Mouse (Mus musculus) liver, embryonic 13.5 days (tissue): ENCODE data around the gene Ttc30a1. TPM values are rescaled to one million over a fixed set of nuclear protein-coding genes. Genes with fewer than 3 reads are reported as not detected.
A peak's percentile ranks its signal among the peaks of the same experiment; 100 is the strongest.
"Not testable (repeated sequence)": the region's sequence is repeated elsewhere in the genome, so short reads cannot be mapped to it uniquely, and the experiment has no call there.

Experiments used
- ATAC-seq: fragments of 200-750 bp; cut with Nextera tagmentation; 2 replicates; pipeline ENCODE4 v1.8.0; 2017; ENCODE audit warnings: low read depth, mild to moderate bottlenecking, moderate number of reproducible peaks, moderate library complexity
- DNase-seq: peaks from one replicate; pipeline ENCODE4 v3.0.0; 2022
- H3K27ac ChIP-seq: fragments of 300-500 bp; sonication (generic); 2 replicates; pipeline ENCODE4 v1.5.1; 2015; ENCODE audit warnings: moderate library complexity, mild to moderate bottlenecking, inconsistent platforms
- H3K27me3 ChIP-seq: fragments of 300-500 bp; sonication (generic); 2 replicates; pipeline ENCODE4 v1.6.1; 2015; ENCODE audit warnings: mild to moderate bottlenecking, inconsistent platforms
- H3K36me3 ChIP-seq: fragments of 300-500 bp; sonication (generic); 2 replicates; pipeline ENCODE4 v1.6.1; 2015; ENCODE audit warnings: mild to moderate bottlenecking, inconsistent platforms
- H3K4me1 ChIP-seq: fragments of 300-500 bp; sonication (generic); replicated peaks from 2 replicates; pipeline ENCODE4 v1.6.1; 2015; ENCODE audit warnings: inconsistent platforms
- H3K4me2 ChIP-seq: fragments of 300-500 bp; sonication (generic); 2 replicates; pipeline ENCODE4 v1.6.1; 2015; ENCODE audit warnings: inconsistent platforms, mild to moderate bottlenecking, moderate library complexity
- H3K4me3 ChIP-seq: fragments of 300-500 bp; sonication (generic); replicated peaks from 2 replicates; pipeline ENCODE4 v1.5.1; 2015; ENCODE audit warnings: mild to moderate bottlenecking, inconsistent platforms
- H3K9ac ChIP-seq: fragments of 300-500 bp; sonication (generic); 2 replicates; pipeline ENCODE4 v1.6.1; 2015; ENCODE audit warnings: mild to moderate bottlenecking, inconsistent platforms
- H3K9me3 ChIP-seq: fragments of 300-500 bp; sonication (generic); replicated peaks from 2 replicates; pipeline ENCODE4 v1.6.1; 2016; ENCODE audit warnings: inconsistent platforms
- WGBS: fragments of 180-500 bp; shearing (Covaris S2); methylation state at CpG from one replicate; pipeline ENCODE4 v1.1.7; 2015; ENCODE audit not compliant: insufficient replicate concordance; 5-methylcytosine and 5-hydroxymethylcytosine counted together
- polyA plus RNA-seq: library from polyadenylated mRNA; unstranded; fragments of >200 nt; fragmentation: Nextera tagmentation; extraction: Ambion mirVana; gene quantifications from 2 replicates; pipeline ENCODE4 v1.2.1, GENCODE M21; 2015

Gene Ttc30a1
- polyA plus RNA-seq, result 1.4 and 1.6 TPM in 2 replicates

DNA sequence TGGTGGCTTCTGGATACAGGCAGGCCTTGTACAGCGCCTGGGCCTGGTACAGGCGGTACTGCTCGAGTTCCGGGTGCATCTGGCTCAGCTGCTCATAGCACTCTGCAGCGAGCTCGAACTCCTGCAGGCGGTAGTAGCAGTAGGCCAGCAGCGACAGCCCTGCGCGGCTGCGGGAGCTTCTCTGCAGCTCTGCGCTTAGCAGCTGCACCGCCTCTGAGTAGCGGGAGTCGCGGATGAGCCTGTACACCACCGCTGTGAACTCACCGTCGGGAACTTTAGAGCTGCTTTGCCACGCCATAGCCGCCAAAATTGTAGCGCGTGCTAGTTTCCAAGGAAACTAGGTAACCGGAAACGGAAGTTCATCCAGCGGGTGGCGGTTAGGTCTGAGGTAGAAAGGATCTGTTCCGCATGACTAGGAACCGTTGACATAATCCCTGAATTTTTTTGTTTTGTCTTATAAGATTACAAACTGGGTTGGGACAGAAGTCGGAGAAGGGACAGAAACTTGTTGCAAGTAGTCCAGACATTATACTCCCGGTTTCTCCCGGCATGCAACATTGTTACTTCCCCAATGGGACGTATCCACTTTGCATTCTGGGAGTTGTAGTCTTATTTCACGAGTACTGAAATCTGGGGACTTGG lies at the start of gene Ttc30a1:
Gene Ttc30a1 (minus strand): TSS at position 528 of the 642 bp plus-strand sequence.
- peak within 1 kb of the TSS; percentile 74 for H3K4me2 ChIP-seq
- H3K9me3 ChIP-seq, H3K4me1 ChIP-seq, H3K27ac ChIP-seq, H3K36me3 ChIP-seq, H3K27me3 ChIP-seq: not testable (repeated sequence)
- whole genome bisulfite sequencing, result 5% methylated on average over 34 of the region's 34 CpGs
- DNase-seq (peak; percentile 62), ATAC-seq (peak; percentile 75)
- peak within 1 kb of the TSS; percentile 54 for H3K9ac ChIP-seq
- H3K4me3 ChIP-seq, result peak within 1 kb of the TSS; percentile 58

DNA sequence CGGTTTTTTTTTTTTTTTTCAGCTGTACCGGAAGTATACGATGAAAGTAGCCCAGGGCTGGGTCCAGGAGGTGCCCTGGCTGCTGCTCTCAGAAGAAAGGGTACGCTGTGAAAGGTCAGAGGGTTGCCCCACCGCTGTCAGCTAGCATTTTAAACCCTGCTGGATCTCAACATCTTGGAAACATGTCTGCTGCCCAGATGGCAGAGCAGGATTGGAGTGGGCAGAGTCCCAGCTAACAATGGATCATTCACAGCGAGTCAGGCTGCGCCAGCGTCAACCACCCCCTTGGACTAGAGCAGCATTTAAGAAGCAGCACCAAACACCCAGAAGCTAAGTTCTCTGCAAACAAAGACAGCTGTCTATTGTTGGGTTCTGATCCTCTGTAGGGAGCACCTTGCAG lies 48.3 kb upstream of the Ttc30a1 start:
- H3K4me1 ChIP-seq, result no peaks in the 10 kb centered on the region; the same call in 1 of the 2 replicates
- 59% methylated on average over 8 of the region's 8 CpGs for WGBS
- H3K27ac ChIP-seq, result no peak overlapping the region
- DNase-seq, result no peak
- H3K36me3 ChIP-seq, result no peaks in the 10 kb centered on the region
- no peaks in the 10 kb centered on the region for H3K9me3 ChIP-seq
- ATAC-seq, result no peak
- H3K9ac ChIP-seq, result no peak overlapping the region
- no peaks in the 10 kb centered on the region for H3K27me3 ChIP-seq
- H3K4me2 ChIP-seq, result no peak overlapping the region
- H3K4me3 ChIP-seq, result no peak overlapping the region

DNA sequence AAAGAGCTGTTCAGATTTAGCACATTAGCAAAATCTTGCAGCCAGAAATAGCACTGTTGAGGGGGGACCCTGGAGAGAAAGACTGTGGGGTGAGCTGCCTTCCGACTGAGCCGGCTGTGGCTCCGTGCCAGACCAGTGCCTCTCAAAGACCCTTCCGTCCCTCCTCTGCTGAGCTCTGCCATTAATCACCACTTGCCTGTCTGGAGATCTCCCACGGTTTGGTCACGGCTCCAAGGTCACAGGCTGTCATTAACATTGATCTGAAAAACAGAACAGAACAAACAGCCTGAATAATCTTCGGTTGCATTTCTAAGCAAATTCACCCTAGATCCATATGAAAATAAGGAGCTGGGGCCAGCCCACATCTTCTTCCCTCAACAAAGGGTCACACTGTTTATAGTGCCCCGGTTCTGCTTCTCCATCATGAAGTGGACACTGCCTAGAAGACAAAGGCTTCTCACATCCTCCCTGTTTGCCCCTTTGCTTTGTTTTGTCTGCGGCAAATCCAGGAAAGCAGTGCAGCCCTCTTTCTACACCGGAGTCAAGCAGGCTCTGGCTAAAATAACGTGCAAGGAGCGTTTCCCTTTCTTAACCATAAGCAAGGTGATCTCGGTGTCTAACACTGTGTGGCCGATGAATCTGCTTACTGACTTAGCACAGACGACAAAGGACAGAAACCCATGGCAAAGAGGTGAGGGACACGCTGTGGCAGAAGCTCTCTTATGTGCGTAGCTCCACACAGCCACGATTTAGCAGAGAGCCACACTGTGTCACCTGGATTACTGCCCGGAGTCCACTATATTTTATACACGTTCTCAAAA lies 47.5 kb upstream of the Ttc30a1 start:
- no peaks in the 10 kb centered on the region for H3K36me3 ChIP-seq
- ATAC-seq (no peak), DNase-seq (no peak)
- no peak overlapping the region for H3K9ac ChIP-seq
- WGBS, result 43% methylated on average over 20 of the region's 20 CpGs
- no peaks in the 10 kb centered on the region for H3K27me3 ChIP-seq
- no peak overlapping the region; the same call in 1 of the 2 replicates for H3K27ac ChIP-seq
- H3K9me3 ChIP-seq, result no peaks in the 10 kb centered on the region
- H3K4me1 ChIP-seq, result no peaks in the 10 kb centered on the region; the same call in 1 of the 2 replicates
- no peak overlapping the region for H3K4me3 ChIP-seq
- H3K4me2 ChIP-seq, result no peak overlapping the region

DNA sequence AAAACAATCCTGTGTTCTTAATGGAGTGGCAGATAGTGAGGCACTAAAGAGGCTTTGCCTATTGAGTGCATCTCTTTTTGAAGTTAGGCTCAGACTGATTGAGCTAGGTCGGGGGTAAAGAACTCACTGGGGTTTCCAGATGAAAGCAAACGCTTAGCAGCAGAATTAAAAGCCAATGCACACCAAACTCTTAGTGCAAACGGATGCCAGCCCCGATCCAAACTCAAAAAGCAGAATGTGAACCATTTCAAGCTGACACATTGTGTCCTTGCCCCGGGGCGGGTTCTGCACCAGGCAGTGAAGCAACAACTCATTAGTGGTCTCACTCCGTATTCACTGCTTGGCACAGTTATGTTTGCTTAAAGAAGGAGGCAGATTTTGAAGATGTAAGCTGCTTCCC lies 35.1 kb upstream of the Ttc30a1 start:
- Histone ChIP-seq H3K4me3 (no peak overlapping the region), H3K9ac (no peak overlapping the region), H3K4me2 (no peak overlapping the region), H3K27ac (no peak overlapping the region), H3K27me3 (no peaks in the 10 kb centered on the region), H3K36me3 (no peaks in the 10 kb centered on the region), H3K4me1 (no peaks in the 10 kb centered on the region), H3K9me3 (no peaks in the 10 kb centered on the region)
- WGBS, result 30% methylated on average over 7 of the region's 7 CpGs
- DNase-seq (no peak), ATAC-seq (no peak)

DNA sequence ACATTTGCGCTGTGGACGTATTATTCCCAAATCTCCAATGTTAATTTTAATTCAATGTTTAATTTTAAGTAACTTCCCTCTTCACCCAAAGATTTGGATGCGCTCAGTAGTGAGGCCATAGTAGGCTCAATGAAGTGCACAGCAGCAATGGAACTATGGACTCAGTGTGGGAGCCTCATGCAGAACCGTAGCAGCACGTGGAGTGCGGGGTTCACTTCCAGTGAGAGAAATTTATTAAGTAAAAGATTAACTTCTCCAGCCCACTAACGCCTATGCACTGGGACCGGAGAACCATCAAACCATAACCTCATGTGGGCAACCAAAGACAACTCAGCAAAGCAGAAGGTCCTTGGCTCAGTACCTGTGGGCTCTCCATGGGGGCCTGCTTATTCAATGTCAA lies 34.4 kb upstream of the Ttc30a1 start:
- Histone ChIP-seq H3K27ac (no peak overlapping the region), H3K27me3 (no peaks in the 10 kb centered on the region), H3K4me3 (no peak overlapping the region), H3K4me1 (no peaks in the 10 kb centered on the region), H3K9ac (no peak overlapping the region), H3K9me3 (no peaks in the 10 kb centered on the region), H3K36me3 (no peaks in the 10 kb centered on the region), H3K4me2 (no peak overlapping the region)
- WGBS, result 75% methylated on average over 8 of the region's 8 CpGs
- ATAC-seq (no peak), DNase-seq (no peak)

DNA sequence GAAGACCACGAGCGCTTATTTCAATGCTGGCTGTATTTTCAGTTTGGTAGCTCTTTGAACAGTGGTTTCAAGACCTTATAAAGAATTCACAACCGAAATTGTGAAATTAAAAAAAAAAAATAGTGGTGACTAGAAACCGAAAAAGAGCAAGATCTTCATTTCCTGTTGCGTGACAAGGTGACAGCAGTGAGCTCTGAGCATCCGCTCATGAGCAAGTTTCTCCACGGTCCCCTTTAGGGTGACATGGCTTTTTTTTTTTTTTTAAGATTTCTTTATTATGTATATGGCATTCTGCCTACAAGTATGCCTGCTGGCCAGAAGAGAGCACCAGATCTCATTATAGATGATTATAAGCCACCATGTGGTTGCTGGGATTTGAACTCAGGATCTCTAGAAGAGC lies 33.7 kb upstream of the Ttc30a1 start:
- 74% methylated on average over 7 of the region's 7 CpGs for WGBS
- DNase-seq, result no peak

DNA sequence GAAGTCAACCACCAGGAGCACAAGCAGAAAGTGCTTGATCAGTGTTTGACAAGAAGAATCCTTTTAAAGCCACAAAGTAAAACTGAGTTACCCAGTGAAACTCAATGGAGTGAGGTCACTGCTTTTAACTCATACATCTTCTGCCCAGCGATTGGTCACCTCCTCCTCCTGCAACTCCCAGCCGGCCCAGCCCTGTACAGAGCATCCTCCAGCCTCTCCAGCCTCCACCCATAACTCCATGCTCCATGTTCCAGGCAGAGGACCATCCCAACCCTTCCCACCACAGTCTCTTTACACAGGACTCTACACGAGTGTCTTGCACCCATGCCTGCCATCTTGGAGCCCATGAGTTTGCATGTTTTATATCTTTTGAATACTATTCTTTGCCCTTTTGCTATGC lies 32.9 kb upstream of the Ttc30a1 start:
- Histone ChIP-seq H3K9me3 (no peaks in the 10 kb centered on the region), H3K27me3 (no peaks in the 10 kb centered on the region), H3K4me2 (no peak overlapping the region), H3K4me3 (no peak overlapping the region), H3K36me3 (no peaks in the 10 kb centered on the region), H3K9ac (no peak overlapping the region), H3K27ac (no peak overlapping the region), H3K4me1 (no peaks in the 10 kb centered on the region)
- DNase-seq (no peak), ATAC-seq (no peak)
- 49% methylated on average over 3 of the region's 3 CpGs for WGBS

More for the DNA sequence above, 33.7 kb upstream of the Ttc30a1 start:
- no peaks in the 10 kb centered on the region for H3K27me3 ChIP-seq
- no peaks in the 10 kb centered on the region for H3K9me3 ChIP-seq
- no peaks in the 10 kb centered on the region for H3K36me3 ChIP-seq
- no peak for ATAC-seq
- H3K4me3 ChIP-seq, result no peak overlapping the region
- no peak overlapping the region for H3K9ac ChIP-seq
- H3K4me2 ChIP-seq, result no peak overlapping the region
- no peaks in the 10 kb centered on the region for H3K4me1 ChIP-seq
- no peak overlapping the region for H3K27ac ChIP-seq

DNA sequence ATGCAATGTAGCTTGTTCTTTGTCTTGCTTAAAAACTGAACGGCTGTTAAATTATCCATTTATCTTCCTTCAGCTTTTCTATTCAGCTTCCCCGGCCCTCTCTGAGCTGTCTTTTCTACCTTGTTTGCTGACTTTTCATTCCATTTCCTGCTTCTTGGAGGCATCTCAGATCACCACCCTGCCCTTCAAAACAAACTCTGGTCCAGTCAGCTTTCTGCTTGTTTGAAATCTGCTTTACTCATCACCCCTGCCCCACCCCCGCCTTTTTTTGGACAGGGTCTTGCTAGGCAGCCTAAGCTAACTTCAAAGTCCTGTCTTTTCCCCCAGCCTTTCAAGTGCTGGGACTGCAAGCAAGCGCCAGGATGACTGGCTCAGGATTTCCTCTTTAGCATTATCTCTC lies 24.4 kb upstream of the Ttc30a1 start:
- no peak overlapping the region for H3K9ac ChIP-seq
- WGBS, result 35% methylated on average over 4 of the region's 4 CpGs
- no peak for ATAC-seq
- H3K27ac ChIP-seq, result no peak overlapping the region
- H3K36me3 ChIP-seq, result no peaks in the 10 kb centered on the region
- H3K27me3 ChIP-seq, result no peaks in the 10 kb centered on the region
- H3K4me1 ChIP-seq, result no peaks in the 10 kb centered on the region
- H3K4me3 ChIP-seq, result no peak overlapping the region
- H3K4me2 ChIP-seq, result no peak overlapping the region
- DNase-seq, result no peak
- H3K9me3 ChIP-seq, result no peaks in the 10 kb centered on the region

DNA sequence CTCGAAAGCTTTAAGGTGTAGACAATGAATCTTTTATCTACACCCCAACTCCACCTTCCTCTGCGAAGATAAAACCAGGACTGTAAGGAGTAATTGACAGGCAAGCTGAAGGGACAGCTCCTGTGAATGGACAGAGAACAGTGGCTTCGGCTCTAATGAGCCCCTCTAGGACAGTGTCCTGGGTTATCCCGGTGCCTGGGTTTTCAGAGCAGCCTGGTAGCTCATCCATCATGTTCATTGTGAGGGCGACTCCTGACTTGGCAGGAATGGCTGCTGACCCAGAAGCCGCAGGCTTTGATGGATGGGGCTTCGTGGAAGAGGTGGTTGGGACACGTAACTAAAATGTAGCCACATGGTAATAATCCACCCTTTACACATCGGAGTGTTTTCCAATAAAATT lies 21.1 kb upstream of the Ttc30a1 start:
- no peak overlapping the region for H3K4me2 ChIP-seq
- H3K9ac ChIP-seq, result no peak overlapping the region
- no peaks in the 10 kb centered on the region for H3K4me1 ChIP-seq
- no peaks in the 10 kb centered on the region for H3K36me3 ChIP-seq
- H3K27ac ChIP-seq, result no peak overlapping the region
- H3K4me3 ChIP-seq, result no peak overlapping the region
- no peak for ATAC-seq
- no peaks in the 10 kb centered on the region for H3K27me3 ChIP-seq
- 56% methylated on average over 9 of the region's 9 CpGs for WGBS
- no peak for DNase-seq
- no peaks in the 10 kb centered on the region for H3K9me3 ChIP-seq

DNA sequence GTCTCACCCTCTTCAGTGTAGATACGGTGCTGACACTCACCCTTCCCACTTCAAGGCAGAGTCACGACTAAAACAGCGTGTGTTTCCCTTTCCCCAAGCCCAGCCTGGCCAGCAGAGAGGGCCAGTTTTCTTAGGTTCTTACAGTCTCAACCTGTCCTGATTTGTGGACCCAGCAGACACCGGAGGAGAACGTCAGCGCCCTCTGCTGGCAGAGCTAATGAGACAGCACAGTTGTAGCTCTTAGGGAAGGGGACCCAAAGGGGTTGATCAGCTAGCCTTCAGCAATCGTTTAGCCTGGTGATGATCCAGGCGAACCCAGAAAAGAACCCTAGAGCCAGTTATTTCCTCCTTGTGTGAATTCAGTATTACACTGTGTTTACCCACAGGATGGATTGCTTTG lies 19.6 kb upstream of the Ttc30a1 start:
- WGBS, result 23% methylated on average over 8 of the region's 8 CpGs
- Histone ChIP-seq H3K36me3 (no peaks in the 10 kb centered on the region), H3K4me3 (no peak overlapping the region), H3K9ac (no peak overlapping the region), H3K27me3 (no peaks in the 10 kb centered on the region), H3K9me3 (no peaks in the 10 kb centered on the region), H3K27ac (no peak overlapping the region), H3K4me1 (no peaks in the 10 kb centered on the region), H3K4me2 (no peak overlapping the region)
- DNase-seq (no peak), ATAC-seq (no peak)

DNA sequence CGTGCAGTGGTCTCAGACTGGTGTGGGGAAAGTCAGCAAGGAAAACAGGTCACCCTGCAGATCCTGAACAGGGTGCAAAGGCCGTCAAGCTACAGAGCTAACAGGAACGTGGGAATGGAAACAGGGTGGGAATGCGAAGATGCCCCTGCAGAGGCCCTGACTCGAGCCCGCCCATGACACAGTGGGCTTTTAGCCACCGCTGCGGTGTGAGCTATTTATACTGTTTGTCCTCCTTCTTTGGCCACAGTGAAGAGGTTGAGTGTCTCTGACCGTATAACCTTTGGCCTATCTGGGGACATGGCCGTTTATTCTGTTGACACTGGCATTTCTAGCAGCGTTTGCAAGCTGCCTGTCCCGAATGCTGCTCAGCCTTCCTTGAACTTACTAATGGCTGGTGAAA lies 17.9 kb upstream of the Ttc30a1 start:
- Histone ChIP-seq H3K4me3 (no peak overlapping the region), H3K4me2 (no peak overlapping the region), H3K9me3 (no peaks in the 10 kb centered on the region), H3K4me1 (no peaks in the 10 kb centered on the region), H3K27me3 (no peaks in the 10 kb centered on the region), H3K36me3 (no peaks in the 10 kb centered on the region), H3K27ac (no peak overlapping the region), H3K9ac (no peak overlapping the region)
- WGBS, result 60% methylated on average over 12 of the region's 12 CpGs
- ATAC-seq (no peak), DNase-seq (no peak)

DNA sequence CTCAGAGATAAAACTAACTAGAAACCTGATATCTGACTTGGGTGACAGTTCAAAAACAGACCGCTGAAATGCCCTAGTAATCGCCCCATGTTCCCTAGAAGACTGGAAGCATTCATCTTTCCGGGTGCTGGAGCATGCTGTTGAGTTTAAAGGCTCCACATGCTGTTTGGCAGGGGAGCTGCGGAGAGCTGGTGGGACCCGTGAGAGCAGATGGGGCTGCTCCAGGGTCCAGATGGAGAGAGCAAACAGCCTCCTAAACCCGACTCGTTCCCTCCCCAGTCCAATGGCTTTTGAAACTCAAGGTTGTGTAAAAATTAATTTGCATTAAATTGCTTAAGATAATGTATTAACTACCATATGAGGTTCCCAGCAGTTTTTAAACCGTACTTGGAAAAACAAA lies 16.9 kb upstream of the Ttc30a1 start:
- no peak overlapping the region for H3K4me2 ChIP-seq
- H3K9me3 ChIP-seq, result no peaks in the 10 kb centered on the region
- no peaks in the 10 kb centered on the region for H3K27me3 ChIP-seq
- ATAC-seq (no peak), DNase-seq (no peak)
- no peak overlapping the region for H3K9ac ChIP-seq
- H3K4me3 ChIP-seq, result no peak overlapping the region
- H3K36me3 ChIP-seq, result no peaks in the 10 kb centered on the region
- WGBS, result 52% methylated on average over 8 of the region's 8 CpGs
- no peaks in the 10 kb centered on the region for H3K4me1 ChIP-seq
- no peak overlapping the region for H3K27ac ChIP-seq
